Mouse (Mus musculus): ENCODE measurements around the gene Rfwd3.
"Not testable (repeated sequence)": the region's sequence is repeated elsewhere in the genome, so short reads cannot be mapped to it uniquely, and the experiment has no call there.

Rfwd3 gene

GRCm38 (mm10) chr8:111285603-111286002 lies 14.4 kb downstream of the Rfwd3 start:
- no peak for DNase-seq

GRCm38 (mm10) chr8:111282093-111282492 lies 17.9 kb downstream of the Rfwd3 start:
- no peak for DNase-seq

DNA sequence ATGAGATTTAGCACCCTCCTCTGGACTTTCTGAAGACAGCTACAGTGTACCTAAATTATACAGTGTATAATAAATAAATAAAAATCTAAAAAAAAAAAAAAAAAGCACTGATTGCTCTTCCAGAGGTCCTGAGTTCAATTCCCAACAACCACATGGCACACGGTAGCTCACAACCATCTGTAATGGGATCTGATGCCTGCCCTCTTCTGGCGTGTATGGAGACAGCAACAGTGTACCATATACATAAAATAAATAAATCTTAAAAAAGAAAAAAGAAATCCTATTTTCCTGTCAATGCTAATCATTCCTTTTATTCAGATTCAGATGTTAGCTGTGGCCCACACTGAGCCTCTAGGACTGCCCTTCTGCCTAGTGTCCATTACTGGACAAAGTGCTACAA lies 31.7 kb downstream of the Rfwd3 start:
- DNase-seq = no peak

GRCm38 (mm10) chr8:111266161-111266560 lies 33.9 kb downstream of the Rfwd3 start:
- peak; percentile 46 for DNase-seq

DNA sequence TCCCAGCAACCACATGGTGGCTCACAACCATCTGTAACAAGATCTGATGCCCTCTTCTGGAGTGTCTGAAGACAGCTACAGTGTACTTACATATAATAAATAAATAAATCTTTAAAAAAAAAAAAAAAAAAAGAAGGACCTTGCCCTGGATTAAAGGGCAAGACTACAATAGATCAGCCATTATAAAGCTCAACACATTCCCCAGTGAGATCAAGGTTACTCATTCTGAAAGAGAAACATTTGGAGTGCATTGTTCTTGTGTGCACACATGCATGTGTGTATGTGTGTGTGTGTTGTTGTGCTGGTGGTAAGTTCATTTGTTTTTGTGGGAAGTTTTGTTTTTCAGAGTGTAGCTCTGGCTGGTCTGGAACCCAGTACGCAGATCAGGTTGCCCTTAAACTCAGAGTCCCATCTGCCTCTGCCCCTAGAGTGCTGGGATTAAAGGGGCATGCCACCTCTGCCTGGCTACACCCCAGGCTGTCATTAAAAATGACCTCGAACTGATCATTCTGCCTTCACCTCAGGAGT lies 35.3 kb downstream of the Rfwd3 start:
- DNase-seq = no peak

DNA sequence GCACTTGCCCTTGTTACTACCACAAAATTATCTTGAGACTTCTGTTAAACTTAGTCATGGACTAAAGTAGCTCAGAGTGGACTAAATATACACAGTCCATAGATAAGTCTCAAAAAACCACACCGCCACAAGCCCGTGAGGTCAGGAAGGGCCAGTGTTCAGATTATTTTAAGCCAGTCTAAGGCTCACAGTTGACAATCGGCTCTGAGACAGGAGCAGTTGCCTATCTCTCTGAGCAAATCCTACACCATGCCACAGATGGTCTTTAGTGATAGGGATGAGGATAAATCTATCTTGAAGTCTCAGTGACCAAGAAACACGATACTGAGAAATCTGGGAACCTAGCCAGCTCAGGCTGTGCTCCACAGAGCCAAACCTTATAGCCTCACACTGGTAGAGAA lies 38.0 kb downstream of the Rfwd3 start:
- DNase-seq = no peak

- no peak for DNase-seq
These were observed 39.8 kb downstream of the Rfwd3 start for GRCm38 (mm10) chr8:111260251-111260650.

- DNase-seq = no peak
These were observed 40.6 kb downstream of the Rfwd3 start for GRCm38 (mm10) chr8:111259408-111259741.

- DNase-seq = peak; percentile 96
These were observed 41.2 kb downstream of the Rfwd3 start, which contains the start of gene Glg1 for GRCm38 (mm10) chr8:111258631-111259407. Gene Glg1, minus strand, starts transcription at chr8:111259216.

DNA sequence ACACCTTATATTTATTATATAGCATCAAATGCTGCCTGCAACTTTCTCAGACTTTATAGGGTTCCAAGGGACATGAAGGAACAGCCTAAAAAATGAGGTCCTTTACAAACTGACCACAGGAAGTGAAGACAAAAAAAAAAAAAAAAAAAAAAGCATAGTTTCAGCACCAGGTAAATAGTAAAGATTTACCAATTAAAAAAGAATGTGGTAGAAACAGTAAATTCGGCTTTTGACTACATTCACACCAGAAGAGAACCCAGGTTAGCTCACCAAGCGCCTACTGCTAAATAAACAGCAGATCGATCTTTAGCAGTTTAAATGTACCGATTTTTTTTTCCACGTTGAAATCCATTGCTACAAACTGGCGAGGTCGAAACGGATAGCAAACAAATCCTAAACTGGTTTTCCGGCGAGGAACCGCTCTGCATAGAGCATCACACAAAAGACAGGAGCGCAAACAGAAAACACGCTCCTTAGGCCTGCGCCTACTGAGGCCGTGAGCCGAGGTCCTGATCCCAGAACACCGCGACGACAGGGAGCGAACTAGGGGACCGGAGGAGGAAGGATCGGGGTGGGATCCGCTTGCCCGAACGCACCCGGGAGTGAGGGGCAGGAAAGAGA lies 41.9 kb downstream of the Rfwd3 start:
- no peak for DNase-seq

DNA sequence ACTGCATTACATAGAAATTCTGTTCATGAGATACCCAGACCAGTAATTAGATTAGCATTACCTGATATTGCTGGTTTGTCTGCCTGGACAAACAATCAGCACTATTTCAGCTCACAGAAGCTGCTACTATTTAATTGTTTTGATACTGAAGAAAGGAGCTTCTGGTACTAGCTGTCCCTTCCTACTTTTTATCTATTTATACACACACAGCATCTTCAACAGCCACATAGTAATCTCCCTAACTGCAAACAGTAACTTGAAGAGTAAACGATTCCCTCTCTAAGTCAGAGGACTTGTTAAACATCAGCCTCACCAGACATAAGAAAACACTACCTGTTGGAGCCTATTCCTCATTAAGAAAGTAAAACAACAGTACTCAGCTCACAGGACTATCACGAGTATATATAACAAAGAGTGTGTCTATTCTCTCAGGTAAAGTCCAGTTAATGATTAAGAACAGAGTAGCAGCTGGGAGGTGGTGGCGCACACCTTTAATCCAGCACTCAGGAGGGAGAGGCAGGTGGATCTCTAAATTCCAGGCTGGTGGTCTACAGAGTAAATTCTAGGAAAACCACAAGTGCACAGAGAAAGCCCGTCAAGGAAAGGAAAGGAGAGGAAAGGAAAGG lies 47.4 kb downstream of the Rfwd3 start:
- no peak for DNase-seq

- no peak for DNase-seq
These were observed 49.9 kb downstream of the Rfwd3 start for GRCm38 (mm10) chr8:111250111-111250510.

DNA sequence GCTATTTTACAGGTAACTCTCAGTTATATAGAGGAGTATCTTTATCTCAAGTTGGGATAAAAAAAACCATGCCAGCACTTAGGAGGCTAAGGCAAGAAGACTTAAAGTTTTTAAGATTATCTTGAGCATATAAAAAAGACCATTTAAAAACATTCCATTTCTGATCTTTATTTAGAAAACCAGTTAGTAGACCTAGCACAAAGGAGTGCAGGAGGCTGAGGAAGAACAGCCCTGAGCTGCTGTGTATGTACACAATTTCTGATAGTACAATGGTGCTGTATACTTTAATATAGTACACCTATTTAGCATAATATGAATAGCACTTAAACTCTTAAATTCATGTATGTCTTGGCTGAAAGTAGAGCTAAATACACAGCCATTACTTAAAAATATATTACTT lies 51.9 kb downstream of the Rfwd3 start:
- DNase-seq = no peak

- DNase-seq = not testable (repeated sequence)
These were observed 53.2 kb downstream of the Rfwd3 start for GRCm38 (mm10) chr8:111246864-111247263.

DNA sequence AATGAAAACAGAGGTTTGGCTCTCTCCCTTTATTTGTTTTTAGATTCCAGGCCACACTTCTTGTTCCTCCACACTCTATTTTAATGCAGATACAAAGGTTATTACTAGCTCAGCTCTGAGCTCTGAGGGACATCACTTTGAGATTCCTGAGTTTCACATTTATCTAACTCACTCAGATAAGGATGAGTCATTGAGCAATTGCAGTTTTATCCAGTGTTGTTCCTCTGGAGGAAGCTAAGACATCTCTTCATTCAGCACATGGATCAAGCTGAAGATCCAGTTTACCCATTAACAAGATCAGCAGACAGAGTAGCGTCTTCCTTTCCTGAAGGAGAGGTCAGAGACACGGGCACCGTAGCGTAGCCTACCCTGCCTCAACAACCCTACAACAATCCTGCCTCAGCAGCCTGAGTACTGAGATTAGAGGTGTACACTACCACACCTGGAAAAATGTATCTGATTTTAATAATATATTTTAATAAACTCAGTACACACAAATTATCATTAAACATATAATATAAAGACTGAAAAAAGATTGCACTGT lies 53.7 kb downstream of the Rfwd3 start:
- DNase-seq = no peak

- DNase-seq = no peak
These were observed 62.7 kb downstream of the Rfwd3 start for GRCm38 (mm10) chr8:111237301-111237700.

- DNase-seq = no peak
These were observed 66.3 kb downstream of the Rfwd3 start for GRCm38 (mm10) chr8:111233730-111234129.

DNA sequence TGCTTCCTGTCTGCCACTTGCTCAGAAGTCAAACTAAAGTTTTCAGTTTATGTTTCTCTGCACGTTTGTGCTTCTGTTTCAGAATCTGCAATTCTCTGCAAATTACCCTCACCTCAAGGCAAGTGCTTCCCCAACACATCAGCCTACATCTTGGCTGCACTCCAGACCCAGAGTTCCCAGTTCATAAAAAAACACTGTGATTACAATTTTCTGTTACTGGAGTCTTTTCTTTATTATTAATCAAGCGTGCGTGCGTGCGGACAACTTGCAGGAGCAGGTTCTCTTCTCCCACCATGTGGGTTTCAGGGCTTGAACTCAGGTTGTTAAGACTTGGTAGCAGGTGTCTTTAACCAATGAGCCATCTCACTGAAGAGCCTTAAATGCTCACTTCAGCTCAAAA lies 75.9 kb downstream of the Rfwd3 start:
- DNase-seq = peak; percentile 10

Data from lung, postnatal 10 days (tissue).